Mouse (Mus musculus) thymus, postnatal 14 days (tissue): ENCODE results near the gene Mrps35.
A peak's percentile ranks its signal among the peaks of the same experiment; 100 is the strongest.

Experiments
- DNase-seq: peaks from one replicate; pipeline ENCODE4 v3.0.0; 2021

Mrps35 gene

GRCm38 (mm10) chr6:147042291-147043290, at the start of gene Mrps35:
Mrps35 (plus strand) TSS chr6:147042764.
- peak; percentile 92 for DNase-seq

GRCm38 (mm10) chr6:146994236-146994635, 48.3 kb upstream of the Mrps35 start:
- peak; percentile 55 for DNase-seq

GRCm38 (mm10) chr6:146995391-146995790, 47.2 kb upstream of the Mrps35 start:
- no peak for DNase-seq

- DNase-seq, result no peak
Measured at GRCm38 (mm10) chr6:146995878-146996277, 46.7 kb upstream of the Mrps35 start.

DNA sequence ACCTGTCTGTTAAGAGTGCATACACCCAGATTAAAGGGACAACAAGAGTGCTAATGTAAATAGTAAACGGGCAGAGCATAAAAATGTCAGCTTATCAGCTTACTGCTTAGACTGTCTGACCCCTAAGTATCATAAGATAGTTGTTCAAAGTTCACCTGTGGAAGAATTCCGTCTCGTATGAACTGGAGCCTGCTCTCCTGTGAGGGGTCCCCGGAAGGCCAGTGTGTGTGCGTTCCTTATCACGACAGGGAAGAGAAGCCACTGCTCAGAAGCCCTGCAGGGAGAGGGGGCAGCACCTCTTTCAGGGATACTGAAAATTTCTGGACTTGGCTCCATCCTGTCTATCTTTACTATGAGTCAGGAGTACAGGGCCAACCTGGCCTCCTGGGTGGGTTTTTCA, 45.6 kb upstream of the Mrps35 start:
- no peak for DNase-seq

- DNase-seq, result no peak
Measured at GRCm38 (mm10) chr6:146998710-146999109, 43.9 kb upstream of the Mrps35 start.

GRCm38 (mm10) chr6:146999302-146999701, 43.3 kb upstream of the Mrps35 start:
- no peak for DNase-seq

DNA sequence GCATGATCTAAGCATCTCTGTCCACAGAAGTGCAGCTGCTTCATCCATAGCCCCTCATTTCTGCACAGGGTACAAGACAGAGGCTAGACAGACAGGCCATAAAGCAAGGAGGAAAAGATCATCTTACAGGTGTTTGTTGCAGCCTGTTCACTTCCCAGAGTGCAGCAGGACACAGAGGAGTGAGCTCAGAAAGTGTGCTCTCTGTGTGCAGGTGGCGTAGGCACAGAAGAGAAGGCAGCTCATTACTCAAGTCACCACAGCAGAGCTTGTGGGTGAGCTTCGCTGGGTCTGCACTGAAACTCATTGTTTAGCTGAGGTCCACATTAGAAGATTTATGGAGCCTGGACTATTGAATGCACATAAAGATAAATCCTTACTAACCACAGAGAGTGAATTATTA, 42.8 kb upstream of the Mrps35 start:
- no peak for DNase-seq

DNA sequence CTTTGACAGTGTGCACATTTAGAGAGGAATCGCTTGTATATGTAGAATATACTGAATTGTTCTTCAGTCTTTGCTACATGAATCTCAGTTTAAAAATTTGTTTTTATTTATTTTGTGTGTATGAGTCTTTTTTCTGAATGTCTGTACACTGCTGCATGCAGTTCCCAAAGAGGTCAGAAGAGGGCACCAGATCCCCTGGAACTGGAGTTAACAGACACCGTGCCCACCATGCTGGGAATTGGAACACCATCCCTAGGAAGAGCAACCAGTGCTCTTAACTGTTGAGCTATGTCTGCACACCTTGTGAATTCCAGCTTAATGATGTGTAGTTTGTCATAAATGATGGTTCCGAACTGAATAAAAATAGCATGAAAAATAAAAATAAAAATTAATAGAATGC, 34.4 kb upstream of the Mrps35 start:
- peak; percentile 74 for DNase-seq

- DNase-seq, result no peak
Measured at GRCm38 (mm10) chr6:147010358-147010757, 32.2 kb upstream of the Mrps35 start.

GRCm38 (mm10) chr6:147010811-147011520, 31.6 kb upstream of the Mrps35 start:
- no peak for DNase-seq

DNA sequence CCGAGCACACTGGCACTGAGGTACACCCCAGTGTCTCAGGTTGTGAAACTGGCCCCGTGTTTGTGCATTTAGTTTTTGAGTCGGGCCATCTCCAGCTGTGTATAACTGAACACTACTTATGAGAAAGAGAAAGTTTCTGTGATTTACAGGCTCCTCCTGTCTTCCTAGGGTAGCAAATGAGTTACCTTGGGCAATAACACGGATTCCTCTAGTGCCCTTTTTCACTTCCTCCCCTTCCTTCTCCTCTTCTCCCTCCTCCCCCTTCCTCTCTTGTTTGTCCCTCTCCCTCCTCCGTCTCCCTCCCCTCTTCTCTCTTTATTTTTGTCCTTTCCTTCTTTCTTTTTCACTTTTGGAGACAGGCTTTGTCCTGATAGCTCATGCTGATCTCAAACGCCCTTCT, 31.0 kb upstream of the Mrps35 start:
- DNase-seq, result no peak

DNA sequence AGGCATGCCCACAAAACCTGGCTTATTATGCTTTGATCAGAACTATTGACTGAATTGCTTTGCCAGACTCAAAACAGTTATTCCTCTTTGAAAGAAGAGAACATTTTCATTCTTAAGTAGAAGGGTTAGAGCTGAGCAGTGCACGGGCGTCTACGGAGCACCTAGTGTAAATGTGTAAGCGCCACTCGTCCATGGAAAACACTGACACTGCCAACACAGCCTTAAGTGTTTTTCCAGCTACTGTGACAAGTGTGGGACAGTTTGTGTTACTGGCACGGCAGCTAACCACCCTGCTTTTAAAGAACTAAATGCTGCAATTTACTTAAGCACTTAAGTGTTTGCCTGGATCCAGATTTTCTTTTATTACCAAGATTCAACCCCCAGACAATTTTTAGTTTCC, 30.6 kb upstream of the Mrps35 start:
- no peak for DNase-seq

- DNase-seq, result no peak
Measured at GRCm38 (mm10) chr6:147013546-147013945, 29.0 kb upstream of the Mrps35 start.

DNA sequence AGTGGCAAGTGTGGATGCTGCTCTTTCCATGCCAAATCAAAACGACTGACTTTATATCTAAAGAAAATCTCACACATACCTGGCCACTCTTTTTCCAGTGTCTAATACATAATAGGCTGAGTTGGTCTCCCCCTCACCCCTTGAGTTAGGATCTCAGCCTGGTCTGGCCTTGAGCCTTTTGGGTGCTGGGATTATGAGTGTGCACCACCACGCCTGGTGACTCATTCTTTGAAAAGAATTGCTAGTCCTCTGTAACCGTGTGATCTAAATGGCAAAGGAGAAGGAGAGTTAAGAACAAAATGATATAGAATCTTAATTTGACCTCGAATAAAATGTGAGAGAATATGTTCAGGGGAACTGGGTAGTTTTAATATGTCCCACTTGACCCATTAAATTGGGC, 24.7 kb upstream of the Mrps35 start:
- DNase-seq, result no peak

DNA sequence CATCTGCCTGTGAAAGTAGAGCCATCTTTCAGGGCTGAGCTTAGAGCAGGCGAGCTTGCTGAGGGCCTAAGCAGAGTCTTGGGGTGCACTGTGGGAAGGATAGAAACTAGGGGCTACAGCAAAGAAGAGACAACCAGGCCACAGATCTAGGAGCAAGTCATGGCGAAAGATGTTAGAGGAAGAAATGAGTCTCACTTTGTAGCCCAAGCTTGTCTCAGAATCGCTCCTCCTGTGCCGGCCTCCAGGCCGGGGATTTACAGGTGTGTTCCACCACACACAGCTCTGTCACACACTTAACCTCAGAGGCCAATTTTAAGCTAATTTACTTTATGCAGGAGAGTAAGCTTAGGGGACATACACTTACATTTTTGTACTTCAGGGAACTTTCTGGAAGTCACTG, 24.2 kb upstream of the Mrps35 start:
- no peak for DNase-seq

GRCm38 (mm10) chr6:147021181-147021580, 21.4 kb upstream of the Mrps35 start:
- DNase-seq, result no peak

- DNase-seq, result no peak
Measured at GRCm38 (mm10) chr6:147022375-147023132, 20.0 kb upstream of the Mrps35 start.

DNA sequence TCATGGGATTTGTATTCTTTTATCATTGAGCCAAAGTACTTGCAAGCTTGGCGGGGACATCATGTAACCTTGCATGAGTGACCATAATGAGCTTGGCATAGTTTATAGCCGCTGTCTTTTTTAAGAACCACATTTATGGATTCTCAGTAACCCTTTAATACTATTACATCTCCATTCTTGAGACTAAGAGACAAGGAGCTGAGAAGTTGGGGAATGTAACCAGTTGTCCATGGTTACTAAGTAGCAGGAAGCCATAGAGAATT, 19.5 kb upstream of the Mrps35 start:
- DNase-seq, result no peak

- no peak for DNase-seq
Measured at GRCm38 (mm10) chr6:147023568-147023967, 19.0 kb upstream of the Mrps35 start.

DNA sequence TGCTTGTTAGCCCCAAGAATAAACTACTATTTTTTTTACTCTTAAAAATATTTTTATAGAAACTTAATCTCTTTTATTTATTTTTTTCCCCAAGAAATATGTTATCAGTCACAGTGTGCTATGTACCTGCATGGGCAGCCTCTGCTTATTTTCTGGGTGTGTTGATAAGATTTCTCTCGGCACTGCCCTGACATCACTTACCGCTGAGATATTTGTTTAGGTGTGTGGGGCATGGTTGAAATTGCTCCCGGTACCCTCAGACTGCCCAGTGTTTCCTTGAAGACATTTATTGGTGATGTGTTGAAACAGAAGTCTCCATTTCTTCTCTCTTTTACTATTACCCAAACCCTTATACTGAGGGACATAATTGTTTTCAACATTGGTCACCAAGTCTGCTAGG, 17.8 kb upstream of the Mrps35 start:
- no peak for DNase-seq

DNA sequence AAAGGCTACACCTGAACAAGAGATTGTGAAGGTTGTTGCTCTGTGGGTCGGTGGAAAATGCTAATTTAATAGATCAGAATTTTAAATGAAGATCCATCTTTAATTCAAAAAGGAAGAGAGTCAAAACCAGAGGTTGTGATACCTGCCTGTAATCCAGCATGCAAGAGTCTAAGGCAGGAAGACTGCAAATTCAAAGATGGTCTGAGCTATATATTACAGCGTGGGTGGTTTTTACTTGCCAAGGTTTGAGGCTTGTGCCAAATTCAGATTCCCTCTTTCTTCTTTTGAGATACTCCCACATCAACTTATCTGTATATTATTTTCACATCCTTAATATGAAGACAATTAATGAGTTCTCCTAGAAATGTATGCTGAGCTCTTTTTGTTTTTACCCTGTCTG, 14.2 kb upstream of the Mrps35 start:
- DNase-seq, result no peak

DNA sequence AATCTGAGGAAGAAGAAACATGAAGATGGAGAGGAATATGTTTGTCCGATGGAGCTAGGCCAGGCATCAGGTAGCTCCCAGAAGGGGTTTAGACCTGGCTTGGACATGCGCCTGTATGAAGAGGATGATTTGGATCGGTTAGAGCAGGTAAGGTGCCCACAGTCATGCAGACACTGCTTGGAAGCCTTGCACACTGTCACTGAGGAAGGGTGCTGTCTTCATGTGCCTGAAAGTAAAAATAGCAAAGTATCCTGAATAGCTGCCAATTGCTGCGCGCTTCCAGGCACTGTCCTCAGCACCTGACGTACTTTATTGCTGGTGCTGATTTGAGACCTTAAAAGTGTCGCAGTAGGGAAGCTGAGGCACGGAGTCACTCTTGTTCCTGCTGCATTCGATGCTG, 13.0 kb upstream of the Mrps35 start:
- DNase-seq, result no peak
